Mouse (Mus musculus): ENCODE data around the gene Sema6c. TPM values are rescaled to one million over a fixed set of nuclear protein-coding genes. Genes with fewer than 3 reads are reported as not detected.
"Not testable (repeated sequence)": the region's sequence is repeated elsewhere in the genome, so short reads cannot be mapped to it uniquely, and the experiment has no call there.

The Sema6c gene
- polyA plus RNA-seq, 1 experiment from 2014 or later = 24.2 TPM

DNA sequence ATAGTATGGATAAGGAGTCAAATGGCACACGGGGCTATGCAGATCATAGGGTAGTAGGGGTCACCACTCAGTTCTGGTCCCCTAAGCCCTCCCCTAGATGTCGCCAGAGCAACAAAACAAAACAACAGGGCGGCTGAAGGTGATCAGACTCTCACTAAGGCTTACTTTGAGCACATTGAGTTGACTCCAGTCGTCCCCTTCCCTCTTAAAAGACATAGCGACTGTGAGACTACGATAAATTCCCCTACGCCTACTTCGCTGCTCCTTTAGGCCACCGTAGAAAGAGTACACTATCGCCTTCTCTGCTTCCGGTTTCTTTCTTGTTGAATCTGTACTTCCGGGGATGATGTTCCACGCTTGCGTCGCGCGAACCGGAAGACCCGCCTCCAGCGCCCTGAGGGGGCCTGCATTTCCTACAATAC is 26.6 kb upstream of the Sema6c start, which contains the start of the genes Scnm1 and Lysmd1:
Gene Scnm1 (minus strand): TSS at position 332 of the 422 bp plus-strand sequence.
Gene Lysmd1 (plus strand): TSS at position 409 of the 422 bp plus-strand sequence.
- H3K4me3 ChIP-seq = peak within 1 kb of the TSS; percentile 69
- H3K27ac ChIP-seq = peak within 1 kb of the TSS; percentile 55
- peak within 1 kb of the TSS; percentile 78 for H3K4me2 ChIP-seq (replicated peaks)
- peaks cover 30% of the 10 kb centered on the region for H3K36me3 ChIP-seq
- H3K4me1 ChIP-seq = peaks cover 22% of the 10 kb centered on the region
- H3K9me3 ChIP-seq = no peaks in the 10 kb centered on the region
- peak within 1 kb of the TSS; percentile 84 for H3K9ac ChIP-seq
- H3K27me3 ChIP-seq = no peaks in the 10 kb centered on the region
- peak; percentile 84 for ATAC-seq (ENCODE audit: insufficient number of reproducible peaks, insufficient read depth, low FRiP score, low TSS enrichment)
- 0% methylated on average over 20 of the region's 20 CpGs for WGBS

DNA sequence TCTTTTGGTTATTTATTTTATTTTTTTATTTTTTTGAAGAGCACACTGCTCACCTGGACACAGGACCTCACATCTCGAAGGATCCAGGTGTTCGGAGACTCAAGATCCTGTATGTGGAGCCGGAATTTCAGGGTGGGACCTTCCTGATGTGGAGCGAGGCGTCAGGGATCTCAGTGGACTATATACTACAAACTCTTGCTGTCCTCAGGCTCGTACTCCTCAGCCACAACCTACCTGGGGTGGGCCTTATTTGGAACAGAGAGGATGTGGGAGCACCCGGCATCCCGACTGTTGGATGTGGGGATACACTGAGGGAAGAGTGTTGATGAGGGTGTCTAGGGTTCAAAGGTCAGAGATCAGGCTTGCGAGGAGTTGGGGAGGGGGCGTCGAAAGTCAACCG is 26.1 kb upstream of the Sema6c start:
- WGBS = no CpG with 5 or more reads among the region's 12 CpGs
- peak; percentile 19; the same call in 1 of the 2 replicates for ATAC-seq (ENCODE audit: insufficient number of reproducible peaks, insufficient read depth, low FRiP score, low TSS enrichment)
- H3K4me2 ChIP-seq (replicated peaks); H3K27ac ChIP-seq; H3K9me3 ChIP-seq; H3K27me3 ChIP-seq; H3K9ac ChIP-seq: not testable (repeated sequence)
- H3K4me1 ChIP-seq = peaks cover 22% of the 10 kb centered on the region
- peak overlapping the region; percentile 69; the same call in 1 of the 2 replicates for H3K4me3 ChIP-seq
- H3K36me3 ChIP-seq = peaks cover 26% of the 10 kb centered on the region

DNA sequence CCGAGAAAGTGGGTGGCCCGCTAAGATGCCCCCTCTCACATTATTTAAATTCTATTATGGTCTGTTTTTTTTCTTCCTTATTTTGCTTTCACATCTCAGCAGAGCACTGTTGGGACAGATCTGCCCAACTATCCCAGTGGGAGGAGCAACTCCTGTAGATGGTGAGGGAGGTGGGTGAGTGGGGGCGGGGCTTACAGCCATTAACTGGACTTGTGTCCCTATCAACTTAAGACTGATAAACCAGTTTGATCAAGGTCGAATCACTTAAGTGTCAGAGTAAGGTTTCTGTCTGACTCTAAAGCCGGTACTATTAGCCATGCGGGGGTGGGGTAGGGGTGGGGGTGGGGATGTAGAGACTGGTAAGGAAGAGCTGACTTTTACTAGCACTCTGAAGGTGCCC is 25.2 kb upstream of the Sema6c start:
- no peaks in the 10 kb centered on the region for H3K9me3 ChIP-seq
- peak overlapping the region; percentile 51 for H3K4me2 ChIP-seq (replicated peaks)
- H3K4me1 ChIP-seq = peaks cover 22% of the 10 kb centered on the region
- H3K27me3 ChIP-seq = no peaks in the 10 kb centered on the region
- no peak overlapping the region for H3K27ac ChIP-seq
- no peak for ATAC-seq (ENCODE audit: insufficient number of reproducible peaks, insufficient read depth, low FRiP score, low TSS enrichment)
- H3K4me3 ChIP-seq = peak overlapping the region; percentile 34
- WGBS = 28% methylated on average over 6 of the region's 6 CpGs
- peaks cover 26% of the 10 kb centered on the region for H3K36me3 ChIP-seq
- H3K9ac ChIP-seq = no peak overlapping the region

DNA sequence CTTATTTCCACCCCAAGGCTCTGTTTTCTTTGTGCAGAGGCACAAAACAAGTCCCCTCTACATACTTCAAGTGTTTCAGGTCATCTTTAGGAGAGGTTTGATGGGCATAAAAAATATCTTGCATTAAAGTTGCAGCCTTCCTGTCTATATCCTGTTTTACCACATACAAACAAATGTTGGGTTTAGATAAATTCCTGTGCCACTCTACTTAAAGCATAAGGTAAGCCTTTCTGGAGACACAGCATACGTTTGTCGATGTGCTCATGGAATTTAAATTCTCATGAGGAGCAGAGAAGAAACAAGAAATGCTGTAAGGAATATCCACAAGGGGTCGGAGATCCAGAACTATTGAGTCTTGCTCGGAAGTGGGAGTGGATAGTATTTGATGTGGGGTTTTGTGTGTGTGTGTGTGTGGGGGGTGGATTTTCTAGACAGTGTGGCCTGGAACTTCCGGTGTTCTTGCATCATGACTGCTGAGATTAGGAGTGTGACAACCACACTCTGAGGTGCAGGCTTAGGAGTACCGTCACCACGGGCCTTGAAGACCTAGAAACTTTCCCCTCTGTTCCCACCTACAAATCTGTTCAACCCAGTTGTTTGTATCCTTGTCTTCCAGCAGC is 24.7 kb upstream of the Sema6c start:
- no peaks in the 10 kb centered on the region for H3K27me3 ChIP-seq
- peaks cover 22% of the 10 kb centered on the region for H3K4me1 ChIP-seq
- WGBS = 85% methylated on average over 7 of the region's 7 CpGs
- H3K27ac ChIP-seq = no peak overlapping the region
- H3K36me3 ChIP-seq = peaks cover 27% of the 10 kb centered on the region
- H3K9me3 ChIP-seq = no peaks in the 10 kb centered on the region
- peak overlapping the region; percentile 51 for H3K4me2 ChIP-seq (replicated peaks)
- H3K4me3 ChIP-seq = peak overlapping the region; percentile 34
- no peak overlapping the region for H3K9ac ChIP-seq
- no peak for ATAC-seq (ENCODE audit: insufficient number of reproducible peaks, insufficient read depth, low FRiP score, low TSS enrichment)

DNA sequence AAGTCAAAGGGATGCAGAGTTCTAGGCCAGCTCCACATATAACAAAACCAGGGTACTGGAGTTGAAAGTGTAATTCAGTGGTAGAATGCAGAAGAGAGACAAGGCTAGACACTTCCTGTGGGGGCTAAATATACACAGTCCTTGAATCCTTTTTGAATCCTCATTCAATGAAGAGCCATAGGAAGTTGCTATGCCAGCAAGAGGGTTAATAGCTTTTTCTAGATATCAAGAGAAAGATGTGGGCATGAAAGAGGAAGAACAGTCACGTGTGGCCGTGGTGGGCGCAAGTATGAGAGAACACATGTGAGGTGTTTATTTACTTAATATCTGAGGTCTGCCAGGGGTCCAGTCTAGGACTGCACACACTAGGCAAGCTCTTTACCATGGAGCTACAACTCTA is 23.9 kb upstream of the Sema6c start:
- Histone ChIP-seq H3K9me3 (no peaks in the 10 kb centered on the region), H3K36me3 (peaks cover 22% of the 10 kb centered on the region), H3K4me2 (replicated peaks) (no peak overlapping the region), H3K27me3 (no peaks in the 10 kb centered on the region), H3K4me1 (peaks cover 22% of the 10 kb centered on the region), H3K4me3 (no peak overlapping the region), H3K9ac (no peak overlapping the region), H3K27ac (no peak overlapping the region)
- 76% methylated on average over 3 of the region's 3 CpGs for WGBS
- ATAC-seq (ENCODE audit: insufficient number of reproducible peaks, insufficient read depth, low FRiP score, low TSS enrichment) = no peak

DNA sequence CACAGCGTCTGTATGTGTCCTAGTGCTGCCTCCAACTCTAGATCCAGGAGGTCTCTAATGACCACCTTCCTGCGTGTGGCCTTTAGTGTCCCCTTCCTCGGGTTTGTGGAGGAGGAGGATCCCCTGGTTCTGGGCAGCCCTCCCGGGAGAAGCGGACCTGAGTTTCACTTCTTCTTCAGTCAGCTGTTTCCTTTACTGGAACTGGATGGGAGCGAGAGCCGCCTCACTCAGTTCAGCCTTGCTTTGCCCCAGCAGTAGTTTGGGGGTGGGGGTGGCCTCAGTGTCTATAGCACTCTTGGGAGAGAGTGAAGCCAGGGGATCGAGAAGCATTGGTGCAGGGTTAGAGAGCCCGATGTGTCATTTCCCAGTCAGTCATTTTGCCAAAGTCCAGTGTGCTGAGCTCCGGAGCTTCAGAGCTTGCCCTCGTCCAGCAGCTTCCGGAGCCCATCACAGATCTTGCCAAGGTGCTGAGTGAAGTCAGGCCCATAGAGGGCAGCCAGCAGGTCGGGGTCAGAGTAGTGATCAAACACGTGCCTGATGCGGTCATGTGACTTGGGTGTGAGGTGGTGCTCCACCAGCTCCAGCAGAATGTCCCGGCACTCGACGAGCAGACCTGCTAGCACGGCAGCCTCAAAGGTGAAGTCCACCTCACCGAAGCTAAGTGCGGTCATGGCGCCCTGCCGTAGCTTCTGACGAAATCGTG is 20.5 kb upstream of the Sema6c start:
- Histone ChIP-seq H3K27ac (no peak overlapping the region), H3K4me2 (replicated peaks) (no peak overlapping the region), H3K4me1 (peaks cover 15% of the 10 kb centered on the region), H3K4me3 (no peak overlapping the region), H3K27me3 (no peaks in the 10 kb centered on the region), H3K9ac (no peak overlapping the region), H3K9me3 (no peaks in the 10 kb centered on the region), H3K36me3 (peaks cover 14% of the 10 kb centered on the region)
- ATAC-seq (ENCODE audit: insufficient number of reproducible peaks, insufficient read depth, low FRiP score, low TSS enrichment) = no peak
- WGBS = 68% methylated on average over 25 of the region's 25 CpGs

DNA sequence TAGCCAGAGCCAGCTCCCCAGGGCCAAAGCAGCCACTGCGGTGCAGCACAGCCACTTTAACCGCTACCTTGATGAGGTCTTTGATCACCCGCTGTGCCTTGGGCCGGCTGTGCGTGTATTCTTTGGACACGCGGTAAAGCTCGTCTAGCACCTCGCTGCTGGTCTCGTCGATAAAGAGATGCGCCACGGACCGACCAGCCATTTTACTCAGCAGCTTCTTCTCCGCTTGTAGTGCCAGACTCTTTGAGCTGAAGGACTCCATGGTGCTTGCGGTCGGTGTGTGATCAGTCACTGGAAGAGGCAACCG is 20.0 kb upstream of the Sema6c start:
- peaks cover 14% of the 10 kb centered on the region for H3K36me3 ChIP-seq
- H3K4me3 ChIP-seq = no peak overlapping the region
- WGBS = 61% methylated on average over 18 of the region's 18 CpGs
- H3K9me3 ChIP-seq = no peaks in the 10 kb centered on the region
- no peaks in the 10 kb centered on the region for H3K27me3 ChIP-seq
- H3K9ac ChIP-seq = no peak overlapping the region
- H3K27ac ChIP-seq = no peak overlapping the region
- H3K4me2 ChIP-seq (replicated peaks) = no peak overlapping the region
- no peak for ATAC-seq (ENCODE audit: insufficient number of reproducible peaks, insufficient read depth, low FRiP score, low TSS enrichment)
- H3K4me1 ChIP-seq = peaks cover 12% of the 10 kb centered on the region

DNA sequence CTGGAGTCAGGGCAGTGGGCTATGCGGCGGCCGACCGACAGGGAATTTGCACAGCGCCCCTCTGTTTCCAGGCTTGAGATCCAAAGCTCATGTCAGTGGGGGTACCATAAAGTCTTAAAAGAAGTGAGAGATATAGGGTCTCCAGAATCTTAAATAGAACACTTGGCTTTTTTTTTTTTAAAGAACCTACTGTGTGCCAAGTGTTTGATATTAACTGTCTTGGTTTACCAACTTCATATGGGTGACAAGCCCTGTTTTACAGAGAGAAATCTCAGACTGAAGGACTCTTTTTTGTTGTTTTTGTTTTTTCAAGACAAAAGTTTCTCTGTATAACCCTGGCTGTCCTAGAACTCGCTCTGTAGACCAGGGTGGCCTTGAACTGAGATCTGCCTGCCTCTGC is 19.5 kb upstream of the Sema6c start:
- Histone ChIP-seq H3K27ac (no peak overlapping the region), H3K36me3 (peaks cover 14% of the 10 kb centered on the region), H3K9me3 (no peaks in the 10 kb centered on the region), H3K4me1 (peaks cover 6% of the 10 kb centered on the region), H3K4me3 (no peak overlapping the region), H3K4me2 (replicated peaks) (no peak overlapping the region), H3K27me3 (no peaks in the 10 kb centered on the region), H3K9ac (no peak overlapping the region)
- ATAC-seq (ENCODE audit: insufficient number of reproducible peaks, insufficient read depth, low FRiP score, low TSS enrichment) = no peak
- 88% methylated on average over 6 of the region's 6 CpGs for WGBS

DNA sequence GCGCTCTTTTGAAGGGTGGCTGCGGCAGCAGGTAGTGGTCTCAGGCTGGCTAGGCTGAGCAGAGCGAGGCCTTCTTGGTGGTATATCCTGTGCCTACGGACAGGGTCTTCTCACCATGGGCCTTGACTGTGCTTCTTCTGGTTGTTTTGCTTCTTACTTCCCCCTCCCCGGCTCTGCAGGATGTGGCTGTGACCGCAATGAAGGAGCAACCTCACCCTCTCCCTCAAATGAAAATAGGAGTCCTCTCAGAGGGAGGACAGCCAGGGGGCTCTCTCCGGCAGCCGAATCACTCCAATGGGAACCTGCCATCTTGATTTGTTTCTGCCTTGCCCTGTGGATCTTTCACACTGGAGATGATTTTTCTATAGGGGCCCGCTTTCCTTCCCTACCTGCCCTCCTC is 18.8 kb upstream of the Sema6c start:
- Histone ChIP-seq H3K9ac (no peak overlapping the region), H3K4me2 (replicated peaks) (no peak overlapping the region), H3K36me3 (peaks cover 14% of the 10 kb centered on the region), H3K27me3 (no peaks in the 10 kb centered on the region), H3K9me3 (no peaks in the 10 kb centered on the region), H3K4me1 (no peaks in the 10 kb centered on the region), H3K27ac (no peak overlapping the region), H3K4me3 (no peak overlapping the region)
- 95% methylated on average over 9 of the region's 9 CpGs for WGBS
- ATAC-seq (ENCODE audit: insufficient number of reproducible peaks, insufficient read depth, low FRiP score, low TSS enrichment) = no peak

DNA sequence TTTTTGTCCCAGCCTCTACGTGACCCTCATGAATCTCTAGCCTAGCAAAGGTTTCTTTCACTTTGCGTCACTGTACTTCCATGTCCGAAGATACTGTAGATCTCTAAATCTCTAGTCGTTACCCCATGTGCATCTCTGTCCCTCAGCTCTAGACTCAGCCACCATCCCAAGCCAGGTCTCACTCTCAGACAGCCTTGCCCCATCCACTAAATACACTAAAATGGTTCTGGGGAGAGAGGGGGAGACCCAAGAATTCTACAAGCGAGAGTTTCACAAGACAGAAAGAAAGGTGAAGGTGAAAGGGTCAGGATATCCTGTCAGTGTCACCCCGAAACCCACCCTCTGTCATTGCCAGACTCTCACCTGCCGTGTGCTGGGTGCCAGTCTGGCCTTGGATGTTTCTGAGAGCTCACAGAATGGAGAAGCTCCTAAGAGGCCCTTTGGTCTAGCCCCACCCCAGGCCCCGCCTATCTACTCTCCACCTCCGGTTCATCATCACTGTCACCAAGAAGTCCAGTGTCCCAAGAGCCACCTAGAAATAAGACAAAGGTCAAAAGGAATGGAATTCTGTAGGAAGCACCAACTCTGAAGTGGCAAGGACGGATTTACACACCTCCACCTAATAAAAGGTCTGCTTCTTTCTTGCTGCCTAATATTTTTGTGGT is 18.2 kb upstream of the Sema6c start, which contains the start of gene Tnfaip8l2:
Gene Tnfaip8l2 (minus strand): TSS at position 409 of the 665 bp plus-strand sequence.
- Histone ChIP-seq H3K4me3 (no peak within 1 kb of the TSS), H3K4me1 (no peaks in the 10 kb centered on the region), H3K27ac (no peak within 1 kb of the TSS), H3K27me3 (no peaks in the 10 kb centered on the region), H3K36me3 (peaks cover 14% of the 10 kb centered on the region), H3K4me2 (replicated peaks) (no peak within 1 kb of the TSS), H3K9me3 (no peaks in the 10 kb centered on the region), H3K9ac (no peak within 1 kb of the TSS; the same call in 1 of the 2 replicates)
- 77% methylated on average over 10 of the region's 10 CpGs for WGBS
- ATAC-seq (ENCODE audit: insufficient number of reproducible peaks, insufficient read depth, low FRiP score, low TSS enrichment) = no peak

DNA sequence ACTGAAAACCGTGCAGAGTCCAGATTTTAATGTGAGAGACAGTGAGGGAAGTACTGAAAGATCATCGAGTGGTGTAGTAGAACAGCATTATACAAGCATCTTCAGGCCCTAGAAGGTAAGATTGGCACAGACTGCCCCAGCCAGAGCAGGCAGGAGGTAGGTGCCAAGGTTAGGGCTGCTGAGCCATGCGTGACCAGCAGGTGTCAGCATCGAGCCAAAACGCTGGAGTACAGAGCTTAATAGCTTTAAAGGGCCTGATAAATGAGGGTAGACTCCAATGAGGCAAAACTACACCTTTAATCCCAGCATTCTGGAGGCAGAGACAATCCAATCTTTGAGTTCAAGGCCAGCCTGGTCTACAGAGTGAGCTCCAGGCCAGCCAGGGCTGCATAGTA is 17.6 kb upstream of the Sema6c start:
- Histone ChIP-seq H3K4me1 (no peaks in the 10 kb centered on the region), H3K4me3 (no peak overlapping the region), H3K9ac (no peak overlapping the region; the same call in 1 of the 2 replicates), H3K9me3 (no peaks in the 10 kb centered on the region), H3K4me2 (replicated peaks) (no peak overlapping the region), H3K27me3 (no peaks in the 10 kb centered on the region), H3K27ac (no peak overlapping the region), H3K36me3 (peaks cover 14% of the 10 kb centered on the region)
- WGBS = 11% methylated on average over 5 of the region's 5 CpGs
- ATAC-seq (ENCODE audit: insufficient number of reproducible peaks, insufficient read depth, low FRiP score, low TSS enrichment) = no peak

DNA sequence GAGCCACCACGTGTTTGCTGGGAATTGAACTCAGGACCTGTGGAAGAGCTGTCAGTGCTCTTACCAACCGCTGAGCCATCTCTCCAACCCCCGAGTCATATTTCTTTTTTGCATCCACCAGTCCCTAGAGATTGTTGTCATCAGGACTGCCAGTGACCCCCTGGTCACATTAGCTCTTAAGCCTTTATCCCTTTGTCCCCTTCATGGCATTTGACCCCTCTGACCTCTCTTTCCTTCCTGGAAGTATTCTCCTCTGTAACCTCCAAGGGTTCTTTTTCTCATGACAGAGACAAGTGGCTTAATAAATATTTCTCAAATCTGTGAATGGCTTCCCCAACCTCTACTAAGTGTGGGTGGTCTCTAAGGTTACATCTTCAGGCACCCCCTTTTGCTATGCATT is 12.3 kb upstream of the Sema6c start:
- Histone ChIP-seq H3K36me3 (no peaks in the 10 kb centered on the region), H3K9ac (no peak overlapping the region), H3K4me1 (no peaks in the 10 kb centered on the region), H3K9me3 (no peaks in the 10 kb centered on the region), H3K27me3 (no peaks in the 10 kb centered on the region), H3K4me2 (replicated peaks) (no peak overlapping the region), H3K27ac (no peak overlapping the region), H3K4me3 (no peak overlapping the region)
- WGBS = 46% methylated on average over 3 of the region's 3 CpGs
- no peak for ATAC-seq (ENCODE audit: insufficient number of reproducible peaks, insufficient read depth, low FRiP score, low TSS enrichment)
